Mouse (Mus musculus) embryonic stem cell, embryonic (primary cell): ENCODE results near the gene Med7.

Source experiments
- CTCF ChIA-PET, 4 experiments: fragments of 300-600 bp in 2 of 4; fragments of 350-600 bp in 2 of 4; sonication (Branson Sonifier 250); formaldehyde crosslinking; loops; one replicate each; lab custom pipeline; 2022; ENCODE audit warnings: inconsistent platforms in 2 of 4; lab: Charles Lee
- POLR2A ChIA-PET, 4 experiments: fragments of 300-600 bp in 2 of 4; fragments of 350-600 bp in 2 of 4; sonication (Branson Sonifier 250); formaldehyde crosslinking; loops; one replicate each; lab custom pipeline; 2022; ENCODE audit warnings: antibody characterized with exemption in 4 of 4, inconsistent platforms in 1 of 4; lab: Charles Lee

Gene Med7

DNA sequence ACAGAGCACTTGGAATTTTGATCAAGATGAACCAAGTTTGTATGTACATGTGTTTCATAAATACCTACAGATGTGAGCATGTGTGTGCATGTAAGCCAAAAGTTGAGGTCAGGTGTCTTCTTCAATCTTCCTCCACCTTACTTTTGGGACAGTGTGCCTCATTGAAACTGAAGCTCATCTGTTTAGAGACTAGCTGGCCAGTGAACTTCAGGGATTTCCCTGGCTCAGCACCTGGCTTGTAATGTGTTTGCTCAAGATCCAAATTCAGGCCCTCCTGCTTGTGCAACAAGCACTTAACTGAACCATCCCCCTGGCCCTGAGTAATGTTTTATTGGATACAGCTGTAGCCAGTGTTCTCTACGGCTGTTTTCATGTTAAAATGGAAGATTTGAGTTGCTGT, 18.3 kb upstream of the Med7 start:
- POLR2A ChIA-PET = interaction anchor here in 1 of 4 experiments (1.5 kb wide), 1 partner anchor 10 kb away, joined by 4 read pairs; no protein-coding TSS in a partner anchor

DNA sequence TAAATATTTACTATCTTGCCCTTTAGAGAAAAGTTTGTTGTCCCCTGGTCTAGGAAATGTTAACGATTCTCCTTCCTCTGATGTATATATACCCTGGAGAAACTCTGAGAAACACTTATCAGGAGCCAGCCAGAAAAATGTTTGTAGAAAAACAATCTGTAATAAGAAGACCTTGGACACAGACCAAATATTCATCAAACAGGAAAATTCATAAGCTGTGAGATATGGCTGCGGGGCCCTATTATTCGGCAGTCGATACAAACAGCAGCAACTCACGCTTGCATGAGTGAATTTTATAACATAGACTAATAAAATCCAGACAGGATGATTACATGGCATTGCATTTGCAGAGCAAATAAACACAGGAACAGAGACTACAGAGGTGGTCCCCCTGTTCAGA, 17.9 kb upstream of the Med7 start:
- POLR2A ChIA-PET = interaction anchor here in 2 of 4 experiments (1.5 kb wide), 2 partner anchors 8 to 11 kb away, joined by 3 to 4 read pairs; no protein-coding TSS in a partner anchor
- CTCF ChIA-PET = interaction anchor here in 1 of 4 experiments (0.6 kb wide), 1 partner anchor 143 kb away, joined by 3 read pairs; no protein-coding TSS in a partner anchor

More for the DNA sequence above, 18.3 kb upstream of the Med7 start:
- CTCF ChIA-PET = interaction anchor here in 1 of 4 experiments (0.6 kb wide), 1 partner anchor 143 kb away, joined by 3 read pairs; no protein-coding TSS in a partner anchor

DNA sequence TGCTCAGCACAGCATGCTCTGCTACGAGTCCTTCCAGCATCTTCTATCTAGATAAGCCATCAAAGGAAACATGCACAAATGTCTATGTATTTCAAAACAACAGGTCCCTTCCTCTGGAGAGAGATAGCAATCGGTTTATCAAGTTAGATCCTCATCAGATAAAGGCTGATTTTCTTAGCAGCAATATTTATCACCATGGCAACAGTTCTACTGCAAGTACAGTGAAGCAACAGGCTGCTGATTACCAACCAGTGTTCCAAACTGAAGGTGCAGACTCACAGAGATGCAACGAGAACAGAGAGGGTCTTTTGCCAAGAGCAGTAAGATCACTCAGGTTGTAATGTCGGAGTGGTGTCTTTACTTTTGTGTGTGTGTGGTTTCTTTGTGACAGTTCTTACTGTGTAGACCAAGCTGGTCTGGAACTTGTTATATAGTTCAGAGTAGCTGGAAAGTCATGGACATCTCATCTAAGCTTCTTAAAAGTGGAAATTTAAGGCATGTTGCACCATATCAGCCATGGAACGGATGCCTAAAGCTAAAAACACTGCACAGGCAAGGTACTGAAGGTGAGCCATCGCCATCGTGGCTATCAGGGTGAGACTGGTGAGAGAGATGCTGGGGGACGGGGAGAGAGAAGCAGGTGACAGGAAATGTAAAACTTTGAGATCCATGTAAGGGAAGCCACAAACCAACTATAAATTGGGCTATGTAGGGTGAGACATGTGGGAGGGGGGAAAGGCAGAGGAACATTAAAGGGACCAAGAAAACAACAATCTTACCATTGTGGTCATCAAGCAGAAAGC, 15.4 kb upstream of the Med7 start:
- ChIA-PET CTCF (no interaction called here), POLR2A (no interaction called here)

DNA sequence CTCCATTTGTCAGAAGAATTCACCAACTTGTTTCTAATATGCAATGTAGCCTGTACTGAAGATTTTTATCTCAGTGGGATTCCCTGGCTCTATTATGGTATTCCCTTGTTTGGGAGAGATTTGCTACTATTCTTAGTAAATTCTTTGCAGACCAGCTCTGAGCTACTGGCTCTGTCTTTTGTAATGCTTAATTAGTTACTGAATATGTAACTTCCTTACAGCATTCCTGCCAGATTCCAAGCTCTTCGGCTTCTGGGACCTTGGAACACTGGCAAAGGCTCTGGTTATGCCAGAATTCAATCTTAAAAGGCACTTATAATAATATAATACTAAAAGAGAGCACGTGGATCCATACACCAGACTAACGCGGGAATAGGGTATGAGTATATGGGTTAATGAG, 8.6 kb upstream of the Med7 start:
- POLR2A ChIA-PET = interaction anchor here in 2 of 4 experiments (0.7 to 1.6 kb wide), 3 partner anchors 9 to 153 kb away, joined by 3 to 5 read pairs (median 3); partner anchors contain the start of gene Med7 (in 1 of the 2)
- CTCF ChIA-PET = interaction anchor here in 3 of 4 experiments (0.6 to 2.0 kb wide), 5 partner anchors 151 to 172 kb away, joined by 3 to 6 read pairs (median 5); no protein-coding TSS in a partner anchor

DNA sequence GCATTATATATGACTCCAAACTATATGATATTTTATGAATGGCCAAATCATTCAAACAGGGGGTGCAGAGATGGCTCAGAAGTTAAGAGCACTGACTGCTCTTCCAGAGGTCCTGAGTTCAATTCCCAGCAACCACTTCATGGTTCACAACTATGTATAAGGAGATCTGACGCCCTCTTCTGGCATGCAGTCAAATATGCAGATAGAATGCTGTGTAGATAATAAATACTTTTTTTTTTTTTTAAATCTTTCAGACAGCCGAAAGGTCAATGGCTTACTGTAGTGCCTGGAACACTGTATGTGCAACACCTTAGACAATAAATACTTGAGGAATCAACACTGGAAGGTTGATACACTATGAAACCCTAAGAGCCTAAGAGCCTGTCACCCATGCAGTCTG, 6.6 kb upstream of the Med7 start:
- POLR2A ChIA-PET = interaction anchor here in 1 of 4 experiments (0.6 kb wide), 1 partner anchor 72 kb away, joined by 3 read pairs; no protein-coding TSS in a partner anchor

DNA sequence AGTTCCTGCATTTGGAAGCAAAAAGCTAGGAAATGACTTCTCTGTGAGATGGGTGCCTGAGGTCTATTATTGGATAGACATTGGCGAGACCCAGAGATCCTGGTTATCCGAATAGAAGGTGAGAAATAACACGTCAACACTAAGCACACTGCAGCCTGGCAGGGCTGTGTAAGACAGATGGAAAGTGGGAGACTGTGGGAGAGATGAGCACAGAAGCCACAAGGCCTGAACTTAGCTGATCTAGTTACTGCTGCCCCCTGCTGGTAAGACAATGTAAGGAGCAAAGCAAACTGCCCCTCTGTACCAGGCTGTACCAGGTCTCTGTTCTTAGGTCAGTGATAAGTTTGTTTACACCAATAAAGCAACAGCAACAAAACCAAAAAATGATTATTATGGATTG, 5.6 kb upstream of the Med7 start:
- POLR2A ChIA-PET = interaction anchor here in 1 of 4 experiments (1.2 kb wide), 1 partner anchor 120 kb away, joined by 4 read pairs; no protein-coding TSS in a partner anchor
- CTCF ChIA-PET = interaction anchor here (0.5 to 2.6 kb wide), 18 partner anchors 9 to 504 kb away, joined by 3 to 17 read pairs (median 4); no protein-coding TSS in a partner anchor

More for the DNA sequence above, 6.6 kb upstream of the Med7 start:
- CTCF ChIA-PET = interaction anchor here in 3 of 4 experiments (0.6 to 2.6 kb wide), 7 partner anchors 56 to 193 kb away, joined by 3 to 17 read pairs (median 6); no protein-coding TSS in a partner anchor

DNA sequence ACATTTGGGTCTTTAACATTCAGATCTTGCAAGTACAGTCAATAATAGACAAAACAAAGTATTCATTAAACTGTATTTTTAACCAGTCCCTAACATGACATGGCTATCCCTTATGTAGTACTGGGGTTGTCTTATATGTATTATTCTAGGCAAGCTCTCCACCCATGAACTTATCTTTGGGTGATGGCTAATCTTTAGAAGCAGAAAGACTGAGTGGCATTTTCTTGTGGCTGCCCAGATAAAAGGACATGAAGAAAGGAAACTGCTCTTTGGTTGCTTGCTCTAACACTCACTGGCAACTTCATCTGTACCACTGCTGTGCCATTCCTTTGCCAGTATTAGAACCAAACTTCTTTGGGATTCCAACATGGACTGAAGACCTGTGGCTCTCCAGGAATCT, 1.4 kb upstream of the Med7 start:
- ChIA-PET CTCF (interaction anchor here in 1 of 4 experiments (1.0 kb wide), 1 partner anchor 160 kb away, joined by 3 read pairs; no protein-coding TSS in a partner anchor), POLR2A (interaction anchor here in 1 of 4 experiments (0.9 kb wide), 1 partner anchor 226 kb away, joined by 3 read pairs; no protein-coding TSS in a partner anchor)

DNA sequence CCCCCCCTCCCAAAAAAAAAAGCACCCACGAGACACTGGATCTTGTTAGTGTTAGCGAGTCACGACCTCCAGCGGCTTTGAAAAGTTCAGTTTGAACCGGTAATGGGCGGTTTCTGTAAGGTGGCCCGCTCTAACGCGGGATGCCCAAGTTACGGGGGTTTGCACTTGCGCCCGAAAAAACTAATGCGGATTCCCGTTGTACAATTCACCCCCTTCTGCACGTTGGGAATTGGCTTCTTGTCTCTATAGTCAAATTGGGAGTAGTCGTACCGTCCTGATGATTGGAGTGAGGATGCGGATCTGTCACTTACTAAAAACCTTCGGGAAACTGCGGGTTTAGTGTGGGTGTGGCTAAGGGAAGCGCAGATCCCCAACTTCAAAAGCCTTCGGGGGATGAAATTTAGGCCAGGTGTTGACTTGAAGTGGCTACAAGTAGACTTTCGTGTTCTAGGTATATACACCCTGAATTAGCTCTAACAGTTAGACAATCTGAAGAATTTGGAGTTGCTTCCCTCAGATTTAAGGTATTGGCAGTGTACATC, 805 bp downstream of the Med7 start:
- ChIA-PET POLR2A (interaction anchor here in 3 of 4 experiments (0.5 to 1.0 kb wide), 9 partner anchors 8 to 1526 kb away, joined by 3 to 5 read pairs (median 3); no protein-coding TSS in a partner anchor), CTCF (no interaction called here)

DNA sequence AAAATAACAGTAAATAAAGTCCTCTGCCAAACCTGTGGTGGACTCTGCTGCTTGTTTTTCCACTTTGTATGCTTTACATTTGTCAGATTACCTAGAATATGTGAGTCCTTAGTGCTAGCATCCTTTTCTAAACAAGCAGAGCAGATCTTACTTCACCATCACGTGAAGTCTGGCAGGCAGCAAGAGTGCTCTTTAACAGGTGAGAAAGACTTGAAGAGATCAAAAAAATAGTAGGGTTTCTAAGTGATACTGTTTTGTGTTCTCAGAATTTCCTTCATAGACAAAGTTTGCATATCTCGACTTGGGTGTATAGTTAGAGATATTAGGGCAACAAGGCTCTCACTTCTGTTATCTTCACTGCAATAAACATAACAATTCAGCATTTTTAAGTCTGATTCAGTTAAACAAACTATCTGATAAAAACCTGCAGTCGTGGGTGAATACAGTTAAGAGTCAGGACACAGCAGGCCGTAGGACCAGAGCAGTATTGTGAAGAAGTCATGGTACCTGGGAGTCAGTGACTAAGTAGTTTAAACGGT, 2.3 kb downstream of the Med7 start:
- ChIA-PET CTCF (no interaction called here), POLR2A (interaction anchor here in 1 of 4 experiments (0.6 kb wide), 1 partner anchor 97 kb away, joined by 3 read pairs; no protein-coding TSS in a partner anchor)

DNA sequence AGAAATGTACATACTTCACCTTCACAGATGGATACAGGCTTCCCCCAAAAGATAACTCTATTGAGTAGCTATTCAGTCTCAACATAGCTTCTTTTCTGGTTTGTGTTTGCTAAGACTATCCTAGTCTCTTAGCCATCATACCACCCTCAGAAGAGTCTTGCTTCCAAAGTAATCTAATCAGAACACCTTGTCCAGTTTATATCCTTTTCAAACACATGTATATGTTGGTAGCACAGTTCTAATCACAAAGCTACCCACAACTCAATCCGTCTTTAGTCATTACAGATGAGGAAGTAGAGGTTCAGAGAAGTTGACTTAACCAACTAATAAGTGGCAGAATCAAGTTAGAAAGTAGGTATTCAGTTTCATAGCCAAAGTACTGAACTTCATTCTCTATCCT, 5.0 kb downstream of the Med7 start:
- ChIA-PET CTCF (interaction anchor here in 1 of 4 experiments (0.6 kb wide), 1 partner anchor 27 kb away, joined by 5 read pairs; no protein-coding TSS in a partner anchor), POLR2A (interaction anchor here in 1 of 4 experiments (0.5 to 1.0 kb wide), 2 partner anchors 12 to 1007 kb away, joined by 3 read pairs; no protein-coding TSS in a partner anchor)

DNA sequence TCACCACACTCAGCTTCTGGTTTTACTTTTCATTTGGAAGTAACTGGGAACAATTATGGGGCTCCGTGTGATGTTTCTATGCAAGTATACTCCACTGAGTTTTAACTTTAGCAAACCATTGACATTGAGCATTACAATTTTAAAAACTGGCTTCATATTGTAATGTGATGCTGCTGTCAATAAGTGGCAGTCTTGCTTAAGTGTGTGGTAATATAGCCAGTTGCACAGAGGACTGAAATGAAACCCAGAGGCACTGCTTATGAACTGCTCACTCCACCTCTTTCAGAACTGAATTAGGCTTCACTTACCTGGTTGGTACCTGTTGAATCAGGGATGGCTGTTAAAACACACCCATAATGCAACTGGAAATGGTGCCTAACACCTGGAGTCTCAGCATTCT, 6.4 kb downstream of the Med7 start:
- POLR2A ChIA-PET = interaction anchor here in 1 of 4 experiments (0.6 kb wide), 1 partner anchor 201 kb away, joined by 3 read pairs; no protein-coding TSS in a partner anchor

DNA sequence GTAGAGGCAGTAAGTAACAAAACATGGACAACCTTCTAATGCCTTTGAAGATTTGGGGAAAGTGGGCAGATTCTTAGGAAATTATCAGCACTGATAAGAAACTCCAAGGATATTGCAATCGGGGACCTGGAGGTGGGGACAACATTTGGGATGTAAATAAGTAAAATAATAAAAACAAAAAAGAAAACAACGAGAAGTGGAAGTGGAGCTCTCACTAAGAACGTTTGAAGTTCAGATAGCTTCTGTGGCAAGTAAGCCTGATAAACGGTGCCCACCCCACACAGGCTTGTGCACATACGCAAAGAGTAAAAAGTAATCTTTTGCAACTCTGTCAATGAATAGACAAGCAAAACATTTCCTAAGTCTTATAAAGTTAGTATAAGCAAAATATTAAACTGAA, 7.3 kb downstream of the Med7 start:
- ChIA-PET POLR2A (no interaction called here), CTCF (interaction anchor here in 1 of 4 experiments (0.6 kb wide), 1 partner anchor 741 kb away, joined by 3 read pairs; no protein-coding TSS in a partner anchor)

More for the DNA sequence above, 6.4 kb downstream of the Med7 start:
- CTCF ChIA-PET = no interaction called here

DNA sequence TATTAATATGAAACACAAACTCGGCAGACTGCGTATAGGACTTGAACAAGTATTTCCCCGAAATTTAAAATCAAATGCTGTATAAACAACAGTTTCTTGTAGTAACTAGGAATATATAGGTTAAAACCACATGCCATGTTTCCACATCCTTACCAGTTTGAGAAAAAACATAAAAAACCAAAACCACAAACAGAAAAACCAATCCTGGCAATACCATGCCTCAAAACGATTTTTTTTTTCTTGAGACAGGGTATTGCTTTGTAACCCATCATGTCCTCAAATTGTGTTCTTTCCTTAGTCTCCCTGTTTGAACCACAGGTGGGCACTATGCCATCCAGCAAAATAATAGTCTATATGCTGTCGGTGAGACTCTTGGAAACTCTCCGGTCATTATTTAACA, 9.4 kb downstream of the Med7 start:
- CTCF ChIA-PET = interaction anchor here in 1 of 4 experiments (1.3 kb wide), 1 partner anchor 15 kb away, joined by 4 read pairs; no protein-coding TSS in a partner anchor
- POLR2A ChIA-PET = interaction anchor here in 1 of 4 experiments (0.7 kb wide), 1 partner anchor 9 kb away, joined by 3 read pairs; no protein-coding TSS in a partner anchor

DNA sequence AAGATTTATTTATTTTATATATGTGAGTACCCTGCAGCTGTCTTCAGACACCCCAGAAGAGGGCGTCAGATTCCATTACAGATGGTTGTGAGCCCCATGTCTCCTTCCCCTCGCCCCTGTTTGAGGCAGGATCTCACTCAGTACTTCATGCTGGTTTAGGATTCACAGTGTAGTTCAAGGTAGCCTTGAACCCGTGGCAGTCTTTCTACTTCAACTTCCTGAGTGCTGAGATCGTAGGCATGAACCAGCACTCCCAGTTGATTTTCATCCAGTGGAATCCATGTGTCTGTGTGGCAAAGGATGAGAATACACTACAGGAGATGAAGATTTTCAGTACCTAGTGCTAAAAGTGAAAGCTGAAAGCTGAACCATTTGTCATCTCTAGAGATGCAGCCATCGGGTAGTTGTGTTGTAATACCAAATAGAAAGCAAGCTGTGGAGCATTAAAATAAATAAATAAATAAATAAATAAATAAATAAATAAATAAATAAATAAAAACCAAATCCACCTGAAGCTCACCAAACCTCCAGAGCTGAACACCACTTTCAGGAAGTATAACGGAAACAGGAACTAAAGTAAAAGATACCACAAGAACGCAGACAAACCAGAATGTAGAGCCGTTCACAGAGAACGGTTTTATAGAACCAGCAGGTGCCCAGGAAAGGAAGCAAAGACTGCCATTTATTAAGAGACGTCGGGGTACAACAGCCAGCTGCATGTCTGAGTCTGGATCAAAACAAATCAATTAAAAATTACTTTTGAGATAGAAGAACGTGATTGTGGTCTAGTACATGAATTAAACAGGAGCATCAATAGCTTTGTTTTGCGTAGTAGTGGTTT, 11.1 kb downstream of the Med7 start:
- ChIA-PET POLR2A (no interaction called here), CTCF (interaction anchor here in 1 of 4 experiments (1.1 kb wide), 1 partner anchor 173 kb away, joined by 4 read pairs; no protein-coding TSS in a partner anchor)

DNA sequence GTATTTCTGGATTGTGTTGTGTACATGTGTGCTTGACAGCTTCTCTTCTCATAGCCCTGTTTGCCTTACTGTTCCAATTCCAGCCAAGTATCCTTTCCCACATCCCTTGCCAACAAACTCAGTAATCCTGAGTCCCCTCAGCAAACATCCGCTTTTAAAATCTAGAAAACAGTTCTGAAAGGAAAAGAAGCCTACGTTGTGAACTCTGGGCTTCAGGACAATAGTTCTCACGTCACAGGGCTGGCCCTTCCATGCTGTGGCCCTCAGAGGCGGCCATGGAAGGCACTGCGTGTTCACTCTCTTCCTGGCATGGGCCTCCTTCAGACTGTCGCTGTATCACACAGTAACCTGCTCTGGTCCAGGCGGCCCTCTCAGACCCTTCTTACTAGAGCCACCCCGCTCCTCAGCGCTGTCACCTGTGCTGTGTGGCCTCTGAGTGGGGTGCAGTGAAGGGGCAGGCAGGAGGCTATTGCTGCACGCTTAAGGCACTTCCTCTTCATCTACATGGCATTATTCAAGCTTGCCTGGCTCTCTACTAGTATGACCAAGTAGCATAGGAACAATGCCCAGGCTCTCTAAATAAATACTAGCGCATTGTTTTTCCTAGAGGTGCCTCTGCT, 12.8 kb downstream of the Med7 start:
- CTCF ChIA-PET = no interaction called here
- POLR2A ChIA-PET = no interaction called here

DNA sequence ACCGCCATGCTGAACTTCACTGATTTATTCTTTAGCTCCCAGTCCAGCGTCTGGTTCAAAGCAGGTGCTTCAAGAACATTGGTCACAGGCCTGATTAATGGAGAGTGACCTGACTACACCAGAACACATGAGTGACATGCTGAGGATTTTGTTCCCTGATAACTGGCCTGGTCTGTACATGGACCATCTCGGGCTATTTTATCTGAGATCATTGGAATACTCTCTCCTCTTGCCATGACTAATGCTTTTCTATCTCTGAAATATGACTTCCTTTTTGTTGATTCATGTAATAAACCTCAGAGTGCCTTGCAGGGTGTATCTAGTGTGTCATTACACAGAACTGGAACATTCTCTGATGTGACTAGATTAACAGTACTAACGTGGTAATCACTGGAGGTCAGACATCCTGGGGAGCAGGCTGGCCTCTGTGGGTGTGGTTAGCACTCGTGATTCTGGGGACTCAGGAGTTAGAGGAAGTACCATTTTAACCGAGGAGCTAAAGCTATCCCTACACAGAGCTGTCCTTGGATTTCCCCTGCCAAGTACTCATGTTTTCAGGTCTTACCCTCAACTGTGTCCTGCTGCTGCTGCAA, 17.8 kb downstream of the Med7 start, which contains the start of gene Havcr2:
Havcr2 (plus strand) TSS at position 483 of the 593 bp plus-strand sequence.
- ChIA-PET POLR2A (interaction anchor here in 1 of 4 experiments (0.6 to 1.0 kb wide), 3 partner anchors 13 to 57 kb away, joined by 3 read pairs; no protein-coding TSS in a partner anchor), CTCF (no interaction called here)
